Mouse (Mus musculus): ENCODE data around the gene Xylt1. TPM values are rescaled to one million over a fixed set of nuclear protein-coding genes. Genes with fewer than 3 reads are reported as not detected.

Xylt1 gene
- total RNA-seq (2015; ENCODE audit: low replicate concordance) (4.0 and 5.4 TPM in 2 replicates), total RNA-seq (2017; ENCODE audit: low replicate concordance) (1.7 and 2.4 TPM in 2 replicates)

DNA sequence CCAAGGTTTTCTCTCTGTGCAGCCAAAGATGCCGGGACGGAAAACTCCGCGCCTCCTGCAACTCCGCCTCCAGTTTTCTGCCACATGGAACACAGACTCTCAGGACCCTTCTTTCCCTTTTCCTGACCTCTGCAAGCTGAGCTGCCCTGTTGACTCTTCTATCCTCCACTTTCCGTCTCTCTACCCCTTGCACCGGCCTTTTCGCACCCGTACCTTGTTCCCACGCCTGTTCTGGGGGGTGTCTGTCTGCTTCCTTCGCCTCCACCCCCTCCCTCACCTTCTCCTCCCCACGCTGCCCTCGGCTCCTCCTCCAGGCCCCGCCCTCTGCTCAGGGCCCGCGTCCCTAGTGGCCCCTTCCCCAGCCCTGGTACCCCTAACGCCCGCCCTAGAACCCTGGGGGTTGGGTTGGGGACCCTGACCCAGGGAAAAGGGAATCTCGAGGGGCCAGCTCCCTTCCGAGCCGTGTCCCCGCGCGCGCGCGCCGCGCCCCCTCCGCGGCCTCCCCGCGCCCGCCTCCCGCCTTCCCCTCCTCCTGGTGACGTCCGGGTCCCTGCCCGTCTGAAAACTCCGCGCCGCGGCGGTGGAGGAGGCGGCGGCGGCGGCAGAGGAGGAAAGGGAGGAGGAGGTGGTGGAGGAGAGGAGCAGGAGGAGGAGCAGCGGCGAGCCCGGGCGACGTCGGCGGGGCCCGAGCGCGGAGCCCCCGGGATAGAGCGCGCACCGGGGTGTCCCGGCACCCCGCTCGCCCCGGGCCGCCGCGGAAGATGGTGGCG, at the start of gene Xylt1:
Xylt1 (plus strand) TSS at position 562 of the 770 bp plus-strand sequence.
- no peak; the same call in 1 of the 2 replicates for ATAC-seq (replicated peaks; ENCODE audit: low FRiP score, poor library complexity, severe bottlenecking)

DNA sequence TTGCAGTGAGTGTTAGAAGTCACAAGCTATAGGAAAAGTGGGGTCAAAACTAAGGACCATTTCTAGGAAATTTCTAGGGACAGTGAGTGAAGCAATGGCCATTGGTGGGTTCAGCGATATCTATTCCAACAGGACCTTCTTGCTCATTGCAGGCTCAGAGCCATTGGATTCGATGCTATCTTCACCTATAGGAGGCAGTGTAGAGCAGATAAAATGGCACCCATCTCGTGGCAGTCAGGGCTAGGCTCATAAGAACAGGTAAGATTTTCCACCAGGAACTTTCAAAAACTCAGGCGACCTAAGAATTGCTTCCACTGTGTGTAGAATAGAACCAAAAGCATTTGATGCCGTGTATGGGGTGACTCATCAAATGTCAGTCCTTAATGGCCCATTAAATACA, 46.8 kb upstream of the Xylt1 start:
- ATAC-seq (replicated peaks; ENCODE audit: low FRiP score, poor library complexity, severe bottlenecking), result no peak

DNA sequence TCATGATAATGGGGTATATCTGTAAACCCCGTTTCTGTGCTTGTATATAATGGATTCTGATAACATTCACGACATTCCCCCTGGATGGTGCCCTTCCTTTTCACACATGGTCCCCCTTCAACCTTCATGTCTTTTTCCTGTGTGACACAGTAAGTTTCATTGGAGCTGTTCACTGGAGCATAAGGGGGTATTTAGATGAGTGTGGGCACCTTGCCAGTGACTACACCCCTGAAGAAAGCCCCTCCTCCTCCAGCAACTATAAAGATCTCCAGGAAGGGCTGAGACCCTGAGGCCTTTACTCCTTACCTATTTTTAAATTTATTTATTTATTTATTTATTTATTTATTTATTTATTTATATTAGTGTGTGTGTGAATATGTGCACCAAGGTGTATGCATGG, 24.5 kb upstream of the Xylt1 start:
- ATAC-seq (replicated peaks; ENCODE audit: low FRiP score, poor library complexity, severe bottlenecking), result no peak

- ATAC-seq (replicated peaks; ENCODE audit: low FRiP score, poor library complexity, severe bottlenecking), result no peak
Observed at GRCm38 (mm10) chr7:117357425-117358194, 23.2 kb upstream of the Xylt1 start.

DNA sequence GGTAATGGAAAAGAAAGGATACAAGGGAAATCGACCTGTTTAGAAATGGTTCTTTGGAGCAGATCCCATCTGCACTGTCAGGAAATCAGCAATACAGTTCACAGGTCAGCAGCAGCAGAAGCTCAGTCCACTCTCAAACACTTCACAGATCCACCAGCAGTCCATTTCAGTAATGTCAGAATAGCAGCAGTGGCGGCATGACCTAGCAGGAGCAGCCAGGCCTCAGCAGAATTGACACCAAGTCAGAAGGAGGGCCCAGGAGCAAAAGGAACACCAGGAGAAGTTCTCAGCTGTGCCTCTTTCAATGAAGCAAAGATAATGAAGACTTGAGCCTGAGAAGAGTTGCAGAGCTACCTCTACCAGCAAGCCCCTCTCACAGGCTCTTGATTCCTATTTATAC, 19.5 kb upstream of the Xylt1 start:
- no peak for ATAC-seq (replicated peaks; ENCODE audit: low FRiP score, poor library complexity, severe bottlenecking)

DNA sequence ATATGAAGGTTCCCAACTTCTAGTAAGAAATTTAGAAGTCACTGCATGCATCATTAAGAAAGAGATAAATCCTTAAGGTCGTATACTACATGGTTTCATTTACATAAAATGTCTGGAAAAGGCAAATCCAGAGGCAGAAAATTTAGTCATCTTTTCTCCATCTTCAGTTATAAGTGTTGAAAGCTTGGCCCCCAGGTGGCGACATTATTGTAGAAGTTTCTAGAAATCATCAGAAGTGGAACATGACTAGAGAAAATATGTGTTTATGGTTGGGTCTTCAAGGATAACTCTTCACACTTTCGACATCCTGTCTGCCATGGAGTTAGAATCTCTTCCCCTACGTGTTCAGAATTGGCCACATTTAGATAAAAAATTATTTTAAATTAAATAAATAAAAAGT, 18.3 kb upstream of the Xylt1 start:
- ATAC-seq (replicated peaks; ENCODE audit: low FRiP score, poor library complexity, severe bottlenecking), result no peak

- ATAC-seq (replicated peaks; ENCODE audit: low FRiP score, poor library complexity, severe bottlenecking), result no peak
Observed at GRCm38 (mm10) chr7:117368647-117369289, 12.0 kb upstream of the Xylt1 start.

DNA sequence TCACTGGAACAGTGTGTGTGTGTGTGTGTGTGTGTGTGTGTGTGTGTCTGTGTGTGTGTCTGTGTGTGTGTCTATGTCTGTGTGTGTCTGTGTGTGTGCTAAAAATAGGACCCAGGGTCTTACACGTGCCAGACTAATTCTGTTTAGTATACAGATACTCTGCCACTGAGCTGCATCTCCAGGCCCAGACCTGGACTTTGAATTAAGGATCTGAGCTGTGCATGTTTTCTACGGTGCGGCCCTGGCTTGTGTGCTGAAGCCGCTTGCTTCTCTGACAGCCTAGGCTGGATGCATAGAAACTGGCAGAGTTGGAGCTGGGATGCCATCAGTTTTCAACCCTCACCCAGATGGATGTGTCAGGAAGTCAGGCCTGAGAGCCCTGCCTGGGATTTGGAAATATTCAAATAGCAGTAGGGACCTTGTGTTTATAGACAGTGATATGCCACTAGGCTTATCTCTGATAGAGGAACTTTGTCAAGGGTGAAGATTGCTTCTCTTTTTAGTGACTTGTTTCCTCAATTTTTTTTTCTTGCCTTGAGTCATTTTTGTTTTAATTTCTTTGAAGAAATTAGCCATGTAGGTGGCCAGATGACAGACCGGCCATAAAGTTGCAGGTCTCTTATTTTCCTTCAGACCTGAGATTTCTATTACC, 11.4 kb upstream of the Xylt1 start:
- ATAC-seq (replicated peaks; ENCODE audit: low FRiP score, poor library complexity, severe bottlenecking), result no peak

GRCm38 (mm10) chr7:117375886-117376309, 4.9 kb upstream of the Xylt1 start:
- no peak for ATAC-seq (replicated peaks; ENCODE audit: low FRiP score, poor library complexity, severe bottlenecking)

GRCm38 (mm10) chr7:117377138-117377537, 3.6 kb upstream of the Xylt1 start:
- no peak for ATAC-seq (replicated peaks; ENCODE audit: low FRiP score, poor library complexity, severe bottlenecking)

DNA sequence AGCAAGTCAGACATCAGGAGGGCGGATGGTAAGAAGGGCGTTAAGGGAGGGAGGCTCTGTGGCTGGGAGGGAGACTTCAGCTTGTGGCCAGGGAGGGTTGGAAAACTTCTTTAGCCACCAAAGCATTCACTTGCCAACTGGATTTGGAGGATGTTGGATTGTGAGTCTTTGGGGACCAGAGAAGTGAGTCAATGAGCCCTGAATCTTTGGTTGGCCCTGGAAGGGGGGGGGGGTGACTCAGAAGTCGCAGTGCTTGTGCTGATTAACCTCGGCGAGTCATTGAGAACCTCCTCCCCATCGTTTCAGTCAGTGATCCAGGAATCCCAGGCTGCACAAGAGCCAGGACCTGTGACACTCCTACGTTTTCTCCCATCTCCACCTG, 752 bp upstream of the Xylt1 start:
- no peak for ATAC-seq (replicated peaks; ENCODE audit: low FRiP score, poor library complexity, severe bottlenecking)

DNA sequence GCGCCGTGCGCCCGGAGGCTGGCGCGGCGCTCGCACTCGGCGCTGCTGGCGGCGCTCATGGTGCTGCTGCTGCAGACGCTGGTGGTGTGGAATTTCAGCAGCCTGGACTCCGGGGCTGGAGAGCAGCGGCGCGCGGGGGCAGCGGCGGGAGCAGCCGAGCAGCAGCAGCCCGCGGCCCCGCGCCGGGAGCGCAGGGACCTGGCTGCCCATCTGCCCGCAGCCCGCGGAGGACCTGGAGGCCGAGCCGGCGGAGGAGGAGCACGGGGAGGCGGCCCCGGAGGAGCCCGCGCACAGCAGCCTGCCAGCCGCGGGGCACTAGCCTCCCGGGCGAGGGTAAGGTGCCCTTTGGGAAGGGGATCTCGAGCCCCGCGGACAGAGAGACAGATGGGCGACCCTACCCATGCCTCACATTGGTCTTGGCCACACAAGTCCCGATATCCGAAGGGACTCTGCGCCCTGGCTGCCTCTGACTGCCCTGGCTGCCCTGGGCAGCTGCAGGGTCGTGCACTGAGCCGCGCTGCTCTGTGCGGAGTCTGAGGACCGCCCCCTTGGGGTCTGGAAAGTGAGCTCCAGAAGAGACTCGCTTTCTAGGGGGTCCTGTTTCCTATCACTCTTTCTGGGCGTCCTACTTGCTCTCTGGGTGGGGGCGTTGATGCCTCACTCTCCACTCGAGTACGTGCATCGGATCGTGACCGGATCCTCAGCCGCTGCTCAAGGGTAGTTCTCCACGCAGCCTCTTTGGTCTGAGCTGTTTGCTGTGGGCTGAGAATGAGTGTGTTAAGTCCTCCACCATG, 606 bp downstream of the Xylt1 start:
- ATAC-seq (replicated peaks; ENCODE audit: low FRiP score, poor library complexity, severe bottlenecking), result 0 out of 2 replicates have a peak, but pooled peaks have one; percentile 31

GRCm38 (mm10) chr7:117382006-117382405, 1.2 kb downstream of the Xylt1 start:
- no peak for ATAC-seq (replicated peaks; ENCODE audit: low FRiP score, poor library complexity, severe bottlenecking)

- no peak for ATAC-seq (replicated peaks; ENCODE audit: low FRiP score, poor library complexity, severe bottlenecking)
Observed at GRCm38 (mm10) chr7:117383147-117383940, 2.6 kb downstream of the Xylt1 start.

- ATAC-seq (replicated peaks; ENCODE audit: low FRiP score, poor library complexity, severe bottlenecking), result no peak
Observed at GRCm38 (mm10) chr7:117386376-117386775, 5.6 kb downstream of the Xylt1 start.

GRCm38 (mm10) chr7:117388284-117388988, 7.7 kb downstream of the Xylt1 start:
- no peak for ATAC-seq (replicated peaks; ENCODE audit: low FRiP score, poor library complexity, severe bottlenecking)

DNA sequence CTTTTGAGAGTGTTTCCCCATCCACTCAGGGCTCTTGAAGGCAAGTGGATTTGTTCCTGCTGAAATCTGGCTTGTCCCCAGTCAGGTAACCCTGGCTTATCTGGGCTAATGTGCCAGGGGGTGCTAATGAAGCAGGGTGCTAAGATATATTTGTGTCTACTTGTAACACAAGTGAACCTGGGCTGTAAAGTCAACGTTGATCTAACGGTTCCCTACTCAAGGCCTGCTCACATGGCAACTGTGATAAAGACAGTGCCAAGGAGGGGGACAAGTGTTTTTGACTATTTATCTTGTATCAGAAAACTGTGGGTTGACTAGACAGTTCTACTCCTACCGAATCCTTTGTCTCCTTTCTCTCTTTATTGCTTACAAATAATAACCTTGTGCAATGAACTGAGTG, 8.3 kb downstream of the Xylt1 start:
- ATAC-seq (replicated peaks; ENCODE audit: low FRiP score, poor library complexity, severe bottlenecking), result no peak

Measured in erythroid progenitor cell, adult 5-6 weeks (primary cell).